Mouse (Mus musculus): ENCODE results near the gene Crk.

DNA sequence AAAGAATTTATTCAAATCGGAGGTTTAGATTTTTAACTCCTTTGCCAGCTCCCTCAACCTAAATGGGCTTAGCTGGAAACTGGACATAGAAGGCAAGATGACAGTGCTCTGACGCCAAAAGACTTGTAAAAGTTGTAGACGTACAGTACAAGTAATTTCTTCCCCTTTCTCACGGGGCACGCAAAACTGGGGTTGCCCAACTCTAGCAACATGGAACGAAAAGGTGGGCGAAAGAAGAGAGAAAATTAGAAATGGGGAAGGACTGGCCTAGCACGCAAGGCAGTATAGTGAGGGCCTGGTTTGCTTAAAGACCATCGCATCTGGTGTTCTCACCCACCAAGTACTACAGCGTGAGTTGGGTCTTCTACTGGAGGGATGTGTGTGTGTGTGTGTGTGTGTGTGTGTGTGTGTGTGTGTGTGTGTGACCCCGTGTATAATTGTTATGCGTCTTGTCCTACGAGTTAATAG lies 28.1 kb upstream of the Crk start:
- no peak for TF ChIP-seq CTCF (IDR thresholded peaks at IDR 0.05)
- TF ChIP-seq EP300 (IDR thresholded peaks at IDR 0.05), result 0 out of 2 replicates have a peak, but pooled peaks have one; percentile 20
